Mouse (Mus musculus) ES-Bruce4 (cell line): ENCODE data around the gene Nat8.

Experiments used
- EP300 ChIP-seq: IDR thresholded peaks from 2 replicates; pipeline ENCODE4 v1.6.1; 2011; ENCODE audit warnings: low read depth, low read length; ENCODE audit not compliant: insufficient read depth
- POLR2A ChIP-seq: IDR thresholded peaks from one replicate; pipeline ENCODE4 v1.8.1; 2011; ENCODE audit warnings: low read length; ENCODE audit not compliant: insufficient read depth

GRCm38 (mm10) chr6:85839982-85840381 is 8.1 kb upstream of the Nat8 start:
- no peak for TF ChIP-seq POLR2A
- TF ChIP-seq EP300: no peak
